Mouse (Mus musculus): Measurements from ENCODE around the gene Slco2a1.

DNA sequence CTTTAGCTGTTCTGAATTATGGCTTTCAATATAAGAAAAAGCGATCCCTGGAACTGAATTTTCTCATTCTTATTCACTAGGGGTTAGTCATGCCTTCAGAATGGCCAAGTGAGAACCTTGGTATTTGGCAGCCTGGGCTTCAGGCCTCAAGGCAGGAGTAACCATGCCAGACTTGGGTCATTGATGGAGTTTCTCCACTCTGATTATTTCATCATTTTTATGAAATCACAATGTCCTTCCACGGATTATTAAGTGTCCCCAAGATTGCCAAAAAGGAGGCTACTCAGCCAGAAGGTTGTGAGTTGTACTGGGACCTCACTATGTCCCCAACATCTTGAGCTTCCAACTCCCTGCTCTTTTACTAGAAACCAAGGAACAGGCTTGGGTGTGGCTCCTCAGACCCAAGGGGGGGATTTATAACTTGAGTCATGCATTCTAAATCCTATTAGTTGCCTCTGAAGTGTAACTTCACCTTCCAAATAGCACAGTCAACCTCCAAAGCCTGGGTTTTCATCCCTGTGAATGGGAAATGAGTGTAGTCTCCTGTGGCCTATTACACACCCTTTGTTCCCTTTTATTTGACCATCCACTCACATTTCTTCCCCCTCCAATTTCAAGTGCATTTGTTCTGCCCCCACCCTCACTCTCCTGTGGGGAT lies 16.0 kb upstream of the Slco2a1 start:
- no peak for TF ChIP-seq POLR2A (IDR thresholded peaks at IDR 0.05; ENCODE audit: borderline replicate concordance, low read depth, low read length)
- no peak for TF ChIP-seq CTCF (IDR thresholded peaks at IDR 0.05; ENCODE audit: low read depth, low read length)
